Mouse (Mus musculus) lung, adult 18-20 months (tissue): Measurements from ENCODE around the gene Nrip1.
A peak's percentile ranks its signal among the peaks of the same experiment; 100 is the strongest.

Experiments
- DNase-seq, 2 experiments: peaks; one replicate each; pipeline ENCODE4 v3.0.0; 2022; ENCODE audit warnings: mixed read lengths in 2 of 2

Nrip1 gene

GRCm38 (mm10) chr16:76371614-76371917 is 2.1 kb downstream of the Nrip1 start:
- DNase-seq = no peak

DNA sequence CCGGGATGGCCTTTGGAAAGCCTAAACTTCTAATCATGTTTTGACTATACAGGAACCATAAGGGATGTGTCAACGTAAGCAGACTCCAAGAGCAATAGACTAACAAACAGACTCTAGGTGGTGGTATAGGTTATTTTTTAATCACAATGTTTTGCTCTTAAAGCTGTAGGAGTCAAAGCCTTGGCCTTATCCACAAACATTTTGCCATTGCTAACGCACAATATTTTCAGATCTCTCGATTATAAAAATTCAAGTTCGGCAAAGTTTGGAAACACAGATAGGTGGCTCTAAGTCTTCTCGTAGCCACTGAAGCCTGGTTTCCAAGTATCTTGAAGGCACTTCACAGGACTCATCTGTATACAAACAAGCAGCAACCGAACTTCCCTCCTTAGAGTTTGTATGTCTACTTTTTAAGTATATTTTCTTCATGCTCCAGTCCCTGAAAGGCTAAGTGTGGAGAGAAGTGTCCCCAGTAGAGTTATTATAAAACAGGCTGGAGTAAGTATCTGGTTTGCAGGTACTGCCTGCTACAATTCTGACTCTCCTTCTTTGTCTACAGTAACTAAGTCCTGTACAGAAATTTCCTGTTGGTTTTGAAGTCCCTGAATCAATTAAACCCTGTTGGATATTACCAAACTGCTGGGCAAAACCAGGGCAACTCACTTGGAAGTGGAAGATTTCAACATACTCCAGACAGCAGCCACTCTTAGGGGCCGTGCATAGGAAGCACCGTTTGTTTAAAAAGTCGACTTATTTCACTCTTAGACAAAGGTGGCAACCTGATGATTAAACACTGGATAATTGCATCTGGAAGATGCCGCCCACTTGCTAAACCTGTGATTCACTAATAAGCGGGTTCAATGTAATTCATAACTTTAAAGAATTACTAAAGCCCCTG is 2.7 kb downstream of the Nrip1 start:
- peak in 1 of 2 experiments; percentile 28 for DNase-seq

- DNase-seq = peak; percentile 42 to 64
Observed at GRCm38 (mm10) chr16:76370041-76370715, 3.4 kb downstream of the Nrip1 start.

DNA sequence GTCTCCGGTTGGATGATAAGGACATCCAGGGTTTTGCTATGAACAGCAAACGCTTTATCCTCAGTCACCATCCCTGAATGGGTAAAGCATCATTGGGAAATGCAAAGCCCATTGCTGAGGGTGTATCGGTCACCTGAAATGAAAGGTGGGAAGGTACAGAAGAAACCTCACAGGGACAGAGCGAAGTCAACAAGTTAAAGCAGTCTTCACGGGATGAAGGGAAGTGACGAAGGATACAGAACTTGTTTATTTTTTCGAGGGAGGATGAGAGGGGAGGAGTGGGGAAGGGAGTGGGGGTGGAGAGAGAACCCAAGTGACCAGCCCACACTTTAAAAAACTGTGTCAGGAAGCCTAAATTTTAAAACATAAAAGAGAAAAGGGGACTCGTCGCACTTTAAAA is 4.4 kb downstream of the Nrip1 start:
- DNase-seq = no peak

- DNase-seq = peak in 1 of 2 experiments; percentile 26
Observed at GRCm38 (mm10) chr16:76367261-76367908, 6.2 kb downstream of the Nrip1 start.

GRCm38 (mm10) chr16:76365790-76366406 is 7.7 kb downstream of the Nrip1 start:
- DNase-seq = no peak

DNA sequence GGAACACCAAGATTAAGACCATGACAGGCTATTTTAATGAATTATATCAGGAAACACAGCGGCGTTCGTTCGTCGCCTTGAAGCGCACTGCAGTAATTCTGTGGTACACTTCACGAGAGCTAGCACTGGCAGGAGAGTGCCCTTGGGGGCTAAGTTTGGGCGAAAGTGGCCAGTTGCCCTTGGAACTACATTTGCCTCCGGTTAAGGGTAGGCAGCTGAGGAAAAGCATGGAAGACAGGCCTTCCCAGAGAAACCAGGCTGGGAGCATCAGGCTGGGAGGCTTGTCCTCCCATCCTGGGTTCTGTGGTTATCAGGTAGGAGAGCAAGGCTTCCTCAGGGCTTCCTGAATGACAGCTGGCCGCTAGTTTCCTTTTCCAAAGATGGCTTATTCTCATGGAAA is 8.4 kb downstream of the Nrip1 start:
- DNase-seq = no peak

DNA sequence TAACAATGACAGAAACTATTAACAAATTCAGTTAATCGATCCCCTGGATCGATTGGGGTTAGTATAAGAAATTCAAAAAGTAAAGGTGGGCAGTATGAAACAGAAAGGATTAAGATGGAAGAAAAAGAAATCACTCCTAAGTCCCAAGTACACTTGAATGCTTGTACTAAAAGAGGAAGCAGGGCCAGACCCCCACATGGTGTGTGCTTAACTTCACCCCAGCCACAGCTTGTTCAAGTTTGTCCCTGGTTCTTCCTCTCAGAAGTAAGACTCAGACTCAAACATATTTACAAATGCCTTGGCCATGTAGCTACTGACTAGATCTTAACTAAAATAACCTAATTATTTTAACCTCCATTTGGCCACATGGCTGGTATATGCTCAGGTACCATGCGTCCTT is 10.0 kb downstream of the Nrip1 start:
- DNase-seq = no peak

- no peak for DNase-seq
Observed at GRCm38 (mm10) chr16:76362982-76363381, 10.6 kb downstream of the Nrip1 start.

- DNase-seq = no peak
Observed at GRCm38 (mm10) chr16:76360441-76360840, 13.2 kb downstream of the Nrip1 start.

DNA sequence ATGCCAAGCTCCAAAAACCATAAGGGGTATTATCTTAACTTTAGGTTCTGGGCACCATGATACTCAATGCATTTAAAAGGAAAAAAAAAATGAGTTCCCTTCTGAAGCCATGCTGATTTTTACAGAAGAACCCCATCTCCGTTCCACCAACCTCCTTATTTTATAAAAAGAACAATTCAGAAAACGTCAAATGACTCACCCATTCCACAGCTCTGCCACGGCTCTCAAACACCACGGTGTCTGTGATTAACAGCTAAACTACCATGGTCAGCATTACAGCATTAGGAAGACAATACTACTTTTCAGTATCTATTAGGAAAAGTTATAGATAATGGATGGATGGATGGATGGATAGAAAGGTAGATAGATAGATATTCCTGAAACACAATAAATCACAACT is 14.9 kb downstream of the Nrip1 start:
- DNase-seq = no peak

DNA sequence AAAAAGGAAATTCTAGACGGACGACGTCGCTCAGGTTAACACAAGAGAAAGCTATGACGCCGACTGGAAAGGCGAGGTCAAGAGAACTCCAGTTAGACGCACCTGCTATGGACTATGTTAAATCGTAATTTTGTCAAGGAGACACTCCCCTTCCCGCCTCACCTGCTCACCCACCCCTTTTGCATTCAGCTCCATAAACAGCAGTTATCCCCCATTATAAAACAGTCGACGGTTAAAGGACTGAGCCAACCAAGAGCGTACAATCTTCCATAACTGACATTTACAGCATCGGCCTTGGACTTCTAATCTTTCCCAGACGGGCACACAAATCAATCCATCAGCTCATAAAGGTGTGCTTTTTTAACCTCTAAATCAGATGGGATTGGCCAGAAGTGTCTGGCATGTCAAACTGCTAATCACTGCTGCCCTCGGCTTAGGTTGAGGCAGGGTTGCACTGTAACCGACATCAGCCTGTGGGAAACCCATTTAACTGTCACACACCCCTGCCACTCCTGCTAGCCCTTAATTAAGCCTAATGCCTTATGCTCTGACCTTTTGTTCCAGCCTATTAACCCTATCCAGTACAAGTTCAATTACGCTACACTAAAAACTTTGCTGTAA is 15.4 kb downstream of the Nrip1 start:
- DNase-seq = no peak

DNA sequence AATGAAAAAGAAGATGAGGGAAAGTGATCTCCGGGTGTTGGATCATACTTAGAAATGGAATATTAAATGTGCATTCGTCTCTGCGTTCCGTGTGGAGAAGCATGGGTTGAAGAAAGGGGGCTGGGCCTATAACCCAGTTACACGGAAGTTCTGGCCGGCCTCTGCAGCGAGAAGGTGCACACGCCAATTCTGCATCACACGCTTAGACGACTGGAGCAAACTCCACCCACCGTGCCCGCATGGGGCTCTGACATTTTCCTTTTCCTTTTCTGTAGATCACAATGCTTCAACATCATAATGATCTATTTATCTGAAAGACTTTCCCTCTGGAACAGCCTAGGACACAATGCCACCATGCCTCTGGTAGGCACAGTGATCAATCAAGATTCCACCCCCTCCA is 16.5 kb downstream of the Nrip1 start:
- DNase-seq = no peak

DNA sequence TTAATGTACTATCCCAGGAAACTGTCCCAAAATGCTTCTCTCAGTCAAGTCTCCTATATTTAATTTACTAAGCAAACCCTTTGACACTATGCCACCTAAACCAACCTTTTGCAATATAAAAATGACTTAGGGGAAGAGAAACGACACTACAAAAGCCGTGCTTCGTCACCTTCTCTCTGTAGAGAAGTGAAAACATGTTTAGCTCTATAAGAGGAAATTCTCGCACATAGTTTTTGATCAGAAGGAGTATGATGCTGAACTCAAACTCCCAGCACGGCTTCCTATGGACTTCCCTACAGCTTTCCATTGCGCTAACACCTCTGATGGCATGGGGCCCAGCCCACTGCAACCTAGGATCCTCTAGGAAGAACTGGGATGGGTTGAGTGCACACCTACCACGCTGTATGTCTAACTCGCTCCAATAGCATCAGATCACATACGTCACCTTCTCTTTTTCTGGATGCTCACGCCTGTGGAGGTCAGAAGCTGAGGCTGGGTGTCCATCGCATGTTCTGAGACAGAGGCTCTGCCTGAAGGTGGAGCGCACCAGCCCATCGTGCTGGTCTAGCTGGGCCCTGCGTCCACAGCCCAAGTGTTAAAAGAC is 17.6 kb downstream of the Nrip1 start:
- DNase-seq = no peak

- no peak for DNase-seq
Observed at GRCm38 (mm10) chr16:76355267-76355666, 18.4 kb downstream of the Nrip1 start.

DNA sequence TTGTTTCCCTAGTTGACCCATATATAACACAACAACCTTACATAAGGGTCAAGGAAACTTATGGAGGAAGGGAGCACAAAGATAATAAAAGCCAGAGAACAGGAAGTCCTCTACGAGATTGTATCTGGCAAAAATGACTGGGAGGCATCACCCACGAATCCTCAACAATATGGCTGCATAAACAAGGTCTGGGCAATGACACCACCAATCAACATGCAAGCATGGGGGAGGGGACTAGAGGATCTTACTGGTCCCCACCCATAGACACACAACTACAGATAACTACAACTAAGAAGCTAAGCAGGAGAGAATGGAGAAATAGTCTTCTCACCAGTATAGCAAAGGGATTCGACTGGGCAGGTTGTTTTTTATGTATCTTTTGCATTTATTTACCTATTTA is 18.8 kb downstream of the Nrip1 start:
- DNase-seq = no peak

DNA sequence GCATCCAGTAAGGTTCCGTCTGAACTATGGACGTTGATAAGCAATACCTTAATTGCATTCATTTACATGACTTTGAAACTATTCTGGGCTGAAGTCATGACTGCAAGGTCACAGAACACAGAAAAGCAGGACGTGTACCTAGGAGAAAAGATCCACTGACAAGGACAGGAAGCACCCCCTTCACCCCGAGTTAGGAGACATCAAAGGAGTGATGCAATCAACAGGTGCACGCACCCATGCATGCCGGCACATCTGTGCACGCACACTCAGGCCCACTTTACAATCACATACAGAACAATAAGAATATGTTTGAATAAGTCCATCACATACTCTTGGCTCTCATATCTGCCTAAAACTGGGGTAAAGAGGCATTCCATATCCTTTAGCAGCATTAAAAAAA is 19.3 kb downstream of the Nrip1 start:
- DNase-seq = no peak

GRCm38 (mm10) chr16:76350922-76351321 is 22.7 kb downstream of the Nrip1 start:
- DNase-seq = no peak

DNA sequence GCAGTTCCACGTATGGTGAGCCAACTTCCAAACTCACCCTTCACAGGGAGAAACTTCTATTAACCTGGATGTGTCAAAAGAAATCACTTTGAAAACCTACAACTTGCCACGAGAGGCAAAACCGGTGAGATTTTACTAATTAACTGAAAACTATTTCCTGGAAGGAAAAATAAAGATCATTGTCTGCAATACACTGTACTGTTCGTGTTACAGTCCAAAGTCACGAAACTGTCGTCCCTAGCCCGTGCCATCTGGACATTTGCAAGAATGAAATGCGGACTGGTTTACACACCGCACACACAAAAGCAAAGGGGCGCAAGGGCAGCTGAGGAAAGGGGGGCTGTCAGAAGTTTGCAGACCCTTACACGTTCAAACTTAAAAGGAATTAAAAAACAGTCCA is 24.6 kb downstream of the Nrip1 start:
- no peak for DNase-seq

DNA sequence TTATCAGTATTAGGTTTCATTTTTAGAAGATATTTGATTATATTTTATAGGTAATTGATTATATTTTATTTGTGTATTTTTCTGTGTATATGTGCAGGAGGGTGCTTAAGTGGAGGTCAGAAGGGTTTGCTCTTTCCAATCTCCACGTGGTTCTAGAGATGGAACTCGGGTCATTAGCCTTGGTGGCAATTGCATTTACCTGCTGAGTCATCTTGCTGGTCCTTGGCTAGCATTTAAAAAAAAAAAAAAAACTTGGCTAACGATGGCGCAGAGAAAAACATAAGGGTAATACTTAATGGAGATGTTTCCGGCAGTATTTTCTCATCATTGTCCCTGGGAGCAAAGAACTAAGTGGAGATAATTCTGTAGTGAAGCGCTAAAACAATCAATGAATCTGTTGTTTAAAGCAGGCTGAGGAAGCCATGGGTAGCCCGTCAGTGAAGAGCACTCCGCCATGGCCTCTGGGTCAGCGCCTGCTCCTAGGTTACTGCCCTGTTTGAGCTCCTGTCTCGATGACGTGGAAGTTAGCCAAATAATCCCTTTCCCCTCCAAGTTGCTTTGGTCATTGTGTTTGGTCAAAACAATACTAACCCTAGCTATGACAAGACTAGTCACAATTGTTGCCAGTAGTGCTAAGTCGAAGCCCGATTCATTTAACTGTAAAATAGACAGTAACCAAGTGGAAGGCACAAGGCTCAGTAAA is 25.8 kb downstream of the Nrip1 start:
- no peak for DNase-seq

DNA sequence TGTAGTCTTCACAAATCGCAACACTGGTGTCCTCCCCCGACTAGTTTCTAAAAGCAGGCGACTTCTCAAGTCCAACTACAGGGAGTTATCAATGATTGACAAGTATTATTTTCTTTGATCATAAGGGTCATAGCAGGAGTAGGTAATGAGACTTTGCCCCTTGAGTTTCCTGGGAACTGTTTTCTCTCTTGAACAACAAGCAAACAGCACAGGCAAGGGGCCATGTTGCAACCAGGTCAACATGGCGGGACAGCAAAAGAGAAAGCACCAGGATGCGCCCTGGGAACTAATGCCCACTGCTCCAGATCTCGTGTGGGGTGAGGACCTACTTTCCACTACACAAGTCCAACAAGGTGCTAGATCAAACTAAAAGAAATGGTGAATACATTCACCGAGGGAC is 27.3 kb downstream of the Nrip1 start:
- no peak for DNase-seq
